Mouse (Mus musculus): ENCODE measurements at regions not wholly inside any gene's neighbourhood (a gene's known extent, or its start where the extent isn't known, plus 50 kb on each side); places are given as distances from the start of the nearest gene placed in this dataset.

GRCm38 (mm10) chr8:23571338-23571737 lies 1154.3 kb downstream of the Adam3 start:
- Histone ChIP-seq H3K27me3 (replicated peaks; ENCODE audit: control insufficient read depth, insufficient read depth, low read length) (no peaks in the 10 kb centered on the region), H3K4me1 (replicated peaks; ENCODE audit: control insufficient read depth, insufficient read depth, low read length) (no peaks in the 10 kb centered on the region), H3K27ac (ENCODE audit: low read length) (no peak overlapping the region), H3K36me3 (ENCODE audit: control insufficient read depth, insufficient read depth) (no peaks in the 10 kb centered on the region), H3K9me3 (ENCODE audit: control insufficient read depth, low read length) (no peaks in the 10 kb centered on the region), H3K4me2 (ENCODE audit: low read length) (no peak overlapping the region), H3K4me3 (replicated peaks; ENCODE audit: low read length) (no peak overlapping the region), H3K9ac (replicated peaks; ENCODE audit: low read depth, low read length) (no peak overlapping the region)
- no peak for ATAC-seq
- WGBS = 91% methylated on average over 1 of the region's 1 CpGs

GRCm38 (mm10) chr8:23580106-23580505 lies 1145.5 kb downstream of the Adam3 start:
- ATAC-seq = no peak

GRCm38 (mm10) chr8:23580701-23581100 lies 1145.0 kb downstream of the Adam3 start:
- Histone ChIP-seq H3K4me3 (replicated peaks; ENCODE audit: low read length) (no peak overlapping the region), H3K27me3 (replicated peaks; ENCODE audit: control insufficient read depth, insufficient read depth, low read length) (no peaks in the 10 kb centered on the region), H3K27ac (ENCODE audit: low read length) (no peak overlapping the region), H3K9me3 (ENCODE audit: control insufficient read depth, low read length) (no peaks in the 10 kb centered on the region), H3K4me1 (replicated peaks; ENCODE audit: control insufficient read depth, insufficient read depth, low read length) (no peaks in the 10 kb centered on the region), H3K36me3 (ENCODE audit: control insufficient read depth, insufficient read depth) (no peaks in the 10 kb centered on the region), H3K4me2 (ENCODE audit: low read length) (no peak overlapping the region), H3K9ac (replicated peaks; ENCODE audit: low read depth, low read length) (no peak overlapping the region)
- ATAC-seq = no peak
- 91% methylated on average over 2 of the region's 2 CpGs for WGBS

More at GRCm38 (mm10) chr8:23580106-23580505, 1145.5 kb downstream of the Adam3 start:
- H3K4me2 ChIP-seq (ENCODE audit: low read length) = no peak overlapping the region
- 91% methylated on average over 4 of the region's 4 CpGs for WGBS
- no peaks in the 10 kb centered on the region for H3K27me3 ChIP-seq (replicated peaks; ENCODE audit: control insufficient read depth, insufficient read depth, low read length)
- no peak overlapping the region for H3K27ac ChIP-seq (ENCODE audit: low read length)
- no peaks in the 10 kb centered on the region for H3K4me1 ChIP-seq (replicated peaks; ENCODE audit: control insufficient read depth, insufficient read depth, low read length)
- no peaks in the 10 kb centered on the region for H3K9me3 ChIP-seq (ENCODE audit: control insufficient read depth, low read length)
- H3K9ac ChIP-seq (replicated peaks; ENCODE audit: low read depth, low read length) = no peak overlapping the region
- H3K4me3 ChIP-seq (replicated peaks; ENCODE audit: low read length) = no peak overlapping the region
- H3K36me3 ChIP-seq (ENCODE audit: control insufficient read depth, insufficient read depth) = no peaks in the 10 kb centered on the region

Measured in forebrain, embryonic 16.5 days (tissue).